Mouse (Mus musculus): ENCODE data around the gene Gm10401. TPM values are rescaled to one million over a fixed set of nuclear protein-coding genes. Genes with fewer than 3 reads are reported as not detected.

Gene Gm10401
- total and polyA plus RNA-seq, 3 experiments: 1.7 to 10.9 TPM; not detected in 1

DNA sequence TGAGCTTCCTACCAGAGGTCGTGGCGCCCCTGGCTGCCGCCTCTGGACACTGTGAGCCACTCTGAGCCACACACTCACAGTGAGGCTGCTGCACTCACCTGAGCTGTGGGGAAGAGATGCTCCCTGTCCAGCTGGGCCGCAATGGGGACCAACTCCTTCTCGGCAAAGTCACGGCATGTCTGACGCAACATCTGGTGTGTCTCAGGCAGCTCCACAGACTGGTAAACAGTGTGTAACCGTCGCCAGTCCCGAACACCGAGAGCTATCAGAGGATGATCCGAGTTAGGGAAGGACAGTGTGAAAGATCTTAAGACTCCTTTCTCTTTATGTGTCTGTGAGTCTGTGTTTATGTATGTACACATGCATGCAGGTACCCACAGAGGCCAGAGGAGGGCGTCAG is 19.4 kb upstream of the Gm10401 start:
- no peak for DNase-seq (ENCODE audit: extremely low read depth)
- TF ChIP-seq MAX (IDR thresholded peaks at IDR 0.05; ENCODE audit: low read length) (no peak), ZMIZ1 (IDR thresholded peaks at IDR 0.05; ENCODE audit: low read depth, low read length) (no peak), E2F4 (IDR thresholded peaks at IDR 0.05; ENCODE audit: insufficient replicate concordance, low read depth, low read length) (no peak), CHD2 (IDR thresholded peaks at IDR 0.05; ENCODE audit: low read length) (no peak), USF2 (conservative IDR thresholded peaks at IDR 0.05; ENCODE audit: low read depth, low read length) (no peak), RCOR1 (conservative IDR thresholded peaks at IDR 0.05; ENCODE audit: low read depth, low read length) (no peak), CHD1 (IDR thresholded peaks at IDR 0.05; ENCODE audit: low read depth, low read length) (no peak), GABPA (IDR thresholded peaks at IDR 0.05; ENCODE audit: insufficient replicate concordance, low read depth, low read length) (no peak), EP300 (IDR thresholded peaks at IDR 0.05; ENCODE audit: low read length) (no peak), JUN (IDR thresholded peaks at IDR 0.05; ENCODE audit: insufficient read depth, low read depth, low read length) (no peak), PAX5 (IDR thresholded peaks at IDR 0.05; ENCODE audit: low read length) (no peak)
- in situ Hi-C loops (cut with MboI; ENCODE audit: low pct_ligation_motif_present, low pct_unique_long_range_greater_than_20kb, low sequenced_read_pairs) (no loop called here), dilution Hi-C loops (cut with MboI; ENCODE audit: extremely low pct_ligation_motif_present, extremely low pct_unique_long_range_greater_than_20kb, low sequenced_read_pairs) (no loop called here)
- H3K4me1 ChIP-seq (ENCODE audit: control insufficient read depth in 1 of 2, insufficient read depth in 2 of 2): peaks cover 9 to 30% of the 10 kb centered on the region in 2 experiments
- H3K79me2 ChIP-seq (replicated peaks; ENCODE audit: control insufficient read depth, extremely low read depth, insufficient read depth, poor library complexity, severe bottlenecking): no peaks in the 10 kb centered on the region; the same call in 1 of the 2 replicates
- H3K36me3 ChIP-seq (replicated peaks in 1 of 2; ENCODE audit: control insufficient read depth in 1 of 2, insufficient read depth in 1 of 2, low read length in 1 of 2): peaks cover 31 to 48% of the 10 kb centered on the region in 2 experiments
- H3K9me3 ChIP-seq (replicated peaks; ENCODE audit: low read length): peaks cover 3% of the 10 kb centered on the region
- H3K4me3 ChIP-seq (replicated peaks in 1 of 3; ENCODE audit: low read depth in 2 of 3, low read length in 2 of 3, poor library complexity in 1 of 3): no peak overlapping the region
- H3K4me2 ChIP-seq (ENCODE audit: insufficient read depth, low read depth, poor library complexity, severe bottlenecking): no peak overlapping the region
- no peaks in the 10 kb centered on the region for H3K27me3 ChIP-seq (replicated peaks)
- H3K9ac ChIP-seq (ENCODE audit: insufficient read depth, low read depth): no peak overlapping the region
- H3K27ac ChIP-seq (ENCODE audit: insufficient read depth, low read depth): no peak overlapping the region

DNA sequence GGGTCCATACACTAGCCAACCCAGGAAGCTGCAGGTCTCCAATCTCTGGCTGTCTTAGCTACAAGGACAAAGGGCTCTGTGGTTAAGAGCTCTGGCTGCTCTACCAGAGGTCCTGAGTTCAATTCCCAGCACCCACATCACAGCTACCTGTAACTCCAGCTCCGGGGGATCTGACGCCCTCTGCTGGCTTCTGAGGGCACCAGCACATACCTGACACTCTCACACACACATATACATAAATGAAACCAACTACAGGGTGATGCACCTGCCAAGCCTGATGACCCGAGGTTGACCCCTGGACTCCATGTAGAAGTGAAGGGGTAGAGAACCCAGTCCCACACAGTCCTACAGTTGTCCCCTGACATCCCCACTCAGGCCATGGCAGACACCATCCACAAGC is 18.3 kb upstream of the Gm10401 start:
- Histone ChIP-seq H3K27ac (ENCODE audit: insufficient read depth, low read depth) (no peak overlapping the region), H3K79me2 (replicated peaks; ENCODE audit: control insufficient read depth, extremely low read depth, insufficient read depth, poor library complexity, severe bottlenecking) (no peaks in the 10 kb centered on the region; the same call in 1 of the 2 replicates), H3K9ac (ENCODE audit: insufficient read depth, low read depth) (no peak overlapping the region), H3K4me3 (replicated peaks in 1 of 3; ENCODE audit: low read depth in 2 of 3, low read length in 2 of 3, poor library complexity in 1 of 3) (no peak overlapping the region), H3K9me3 (replicated peaks; ENCODE audit: low read length) (peaks cover 3% of the 10 kb centered on the region), H3K4me1 (ENCODE audit: control insufficient read depth in 1 of 2, insufficient read depth in 2 of 2) (peaks cover 9 to 30% of the 10 kb centered on the region in 2 experiments), H3K27me3 (replicated peaks) (no peaks in the 10 kb centered on the region), H3K4me2 (ENCODE audit: insufficient read depth, low read depth, poor library complexity, severe bottlenecking) (no peak overlapping the region), H3K36me3 (replicated peaks in 1 of 2; ENCODE audit: control insufficient read depth in 1 of 2, insufficient read depth in 1 of 2, low read length in 1 of 2) (peaks cover 40 to 55% of the 10 kb centered on the region in 2 experiments)
- TF ChIP-seq JUND (conservative IDR thresholded peaks at IDR 0.05; ENCODE audit: low read depth, low read length) (no peak), ZMIZ1 (IDR thresholded peaks at IDR 0.05; ENCODE audit: low read depth, low read length) (no peak), RCOR1 (conservative IDR thresholded peaks at IDR 0.05; ENCODE audit: low read depth, low read length) (no peak), CTCF (conservative IDR thresholded peaks at IDR 0.05 in 1 of 2, IDR thresholded peaks at IDR 0.05 in 1 of 2; ENCODE audit: low read depth in 2 of 2, low read length in 2 of 2) (peak in 1 of 2 experiments; percentile 4; a peak in 1 of 4 replicates), ZNF384 (IDR thresholded peaks at IDR 0.05; ENCODE audit: low read depth, low read length) (no peak), ZKSCAN1 (IDR thresholded peaks at IDR 0.05; ENCODE audit: borderline replicate concordance, low read depth, low read length) (no peak), KAT2A (IDR thresholded peaks at IDR 0.05; ENCODE audit: insufficient replicate concordance, low read length) (no peak), POLR2A (IDR thresholded peaks at IDR 0.05; ENCODE audit: low read depth, low read length) (no peak)
- dilution Hi-C loops (cut with MboI; ENCODE audit: extremely low pct_ligation_motif_present, extremely low pct_unique_long_range_greater_than_20kb, low sequenced_read_pairs) (no loop called here), in situ Hi-C loops (cut with MboI; ENCODE audit: low pct_ligation_motif_present, low pct_unique_long_range_greater_than_20kb, low sequenced_read_pairs) (no loop called here)
- DNase-seq (ENCODE audit: extremely low read depth): no peak
